Mouse (Mus musculus) brain, embryonic 14.5 days (tissue): Measurements from ENCODE around the gene Nr1i3.

Source experiments
- CTCF ChIP-seq: fragments of 200-500 bp; IDR thresholded peaks from 2 replicates; pipeline ENCODE4 v1.5.1; 2012; ENCODE audit warnings: inconsistent platforms, mild to moderate bottlenecking, moderate library complexity, borderline replicate concordance; ENCODE audit not compliant: insufficient read depth, insufficient read length; ENCODE audit errors: extremely low read depth
- POLR2A ChIP-seq: fragments of 200-500 bp; IDR thresholded peaks from 2 replicates; pipeline ENCODE4 v1.6.1; 2012; ENCODE audit warnings: mild to moderate bottlenecking, inconsistent platforms, borderline replicate concordance; ENCODE audit not compliant: poor library complexity, insufficient read depth, insufficient read length, severe bottlenecking; ENCODE audit errors: extremely low read depth

DNA sequence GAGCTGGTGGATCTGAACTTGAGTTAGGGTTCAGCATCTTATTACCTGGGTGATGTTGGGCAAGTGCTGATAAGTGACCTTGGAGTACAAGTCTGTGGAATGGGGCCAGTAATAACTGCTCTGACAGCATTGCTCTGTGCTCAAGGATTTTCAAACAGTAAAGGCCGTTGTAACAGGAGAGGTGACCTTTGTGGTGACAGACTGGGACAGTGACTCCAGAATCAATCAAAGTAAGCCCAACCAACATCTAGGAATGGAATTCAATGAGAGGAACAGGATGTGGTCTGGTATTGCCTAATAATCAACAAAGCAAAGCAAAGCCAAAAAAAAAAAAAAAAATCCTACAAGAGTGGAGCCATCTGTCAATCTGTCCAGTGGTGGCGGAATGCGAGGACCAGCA, 46.5 kb downstream of the Nr1i3 start:
- no peak for TF ChIP-seq POLR2A
- no peak for TF ChIP-seq CTCF
